Mouse (Mus musculus): Measurements from ENCODE around the gene Foxn2. TPM values are rescaled to one million over a fixed set of nuclear protein-coding genes. Genes with fewer than 3 reads are reported as not detected.
A peak's percentile ranks its signal among the peaks of the same experiment; 100 is the strongest.

The Foxn2 gene
- polyA plus RNA-seq, 1 experiment from 2014 or later, result 8.2 TPM

- peak; percentile 92 for ATAC-seq
- Histone ChIP-seq H3K9me3 (ENCODE audit: control insufficient read depth, low read length) (no peaks in the 10 kb centered on the region), H3K9ac (ENCODE audit: low read depth, low read length) (peak overlapping the region; percentile 55), H3K4me3 (ENCODE audit: low read length) (0 out of 2 replicates have a peak overlapping the region, but pooled peaks have one; percentile 4), H3K36me3 (ENCODE audit: control insufficient read depth, insufficient read depth, low read length) (no peaks in the 10 kb centered on the region), H3K4me1 (ENCODE audit: control insufficient read depth, insufficient read depth, low read depth, low read length) (peaks cover 15% of the 10 kb centered on the region), H3K27ac (ENCODE audit: low read depth, low read length) (peak overlapping the region; percentile 74), H3K4me2 (ENCODE audit: low read length) (peak overlapping the region; percentile 48), H3K27me3 (replicated peaks; ENCODE audit: control insufficient read depth, insufficient read depth, low read length) (no peaks in the 10 kb centered on the region)
- 12% methylated on average over 14 of the region's 14 CpGs for WGBS
These were observed 53.7 kb downstream of the Foxn2 start for GRCm38 (mm10) chr17:88494121-88494771.

- Histone ChIP-seq H3K4me2 (ENCODE audit: low read length) (peak overlapping the region; percentile 48), H3K36me3 (ENCODE audit: control insufficient read depth, insufficient read depth, low read length) (no peaks in the 10 kb centered on the region), H3K27me3 (replicated peaks; ENCODE audit: control insufficient read depth, insufficient read depth, low read length) (no peaks in the 10 kb centered on the region), H3K27ac (ENCODE audit: low read depth, low read length) (peak overlapping the region; percentile 74), H3K4me3 (ENCODE audit: low read length) (0 out of 2 replicates have a peak overlapping the region, but pooled peaks have one; percentile 4), H3K9me3 (ENCODE audit: control insufficient read depth, low read length) (no peaks in the 10 kb centered on the region), H3K4me1 (ENCODE audit: control insufficient read depth, insufficient read depth, low read depth, low read length) (peaks cover 15% of the 10 kb centered on the region), H3K9ac (ENCODE audit: low read depth, low read length) (peak overlapping the region; percentile 55)
- 21% methylated on average over 10 of the region's 10 CpGs for WGBS
- no peak for ATAC-seq
These were observed 54.2 kb downstream of the Foxn2 start for GRCm38 (mm10) chr17:88494772-88495132.

DNA sequence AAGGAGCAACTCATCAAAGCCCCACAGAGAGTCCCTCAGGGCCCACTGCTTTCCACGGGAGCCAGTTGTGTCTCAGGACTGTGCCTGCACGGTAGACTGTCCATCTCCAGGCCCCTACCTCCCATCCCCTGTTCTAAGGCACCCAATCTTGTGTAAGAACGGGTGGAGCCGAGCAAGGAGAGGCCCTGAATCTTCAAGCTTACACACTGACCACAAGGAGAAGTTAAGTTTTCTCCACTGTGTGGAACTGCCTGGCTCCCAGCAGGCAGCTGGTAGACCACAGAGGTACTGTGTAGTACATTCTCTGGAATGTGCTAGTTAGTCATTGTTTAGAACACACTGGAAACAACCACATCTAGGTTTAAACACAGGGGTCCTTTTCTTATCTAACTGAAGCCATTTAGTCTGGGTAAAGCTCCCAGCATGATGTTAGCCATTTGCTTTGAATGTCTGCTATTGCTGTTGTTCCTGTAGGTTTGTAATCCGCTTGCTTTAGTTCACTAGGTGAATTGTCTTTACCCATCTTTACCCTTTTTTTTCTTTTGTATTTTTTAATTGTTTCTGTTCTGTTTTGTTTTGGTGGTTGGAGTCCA, 57.7 kb downstream of the Foxn2 start:
- no peak for ATAC-seq
- H3K27me3 ChIP-seq (replicated peaks; ENCODE audit: control insufficient read depth, insufficient read depth, low read length), result no peaks in the 10 kb centered on the region
- no peak overlapping the region for H3K4me3 ChIP-seq (ENCODE audit: low read length)
- H3K27ac ChIP-seq (ENCODE audit: low read depth, low read length), result no peak overlapping the region
- H3K36me3 ChIP-seq (ENCODE audit: control insufficient read depth, insufficient read depth, low read length), result no peaks in the 10 kb centered on the region
- H3K4me2 ChIP-seq (ENCODE audit: low read length), result no peak overlapping the region
- no peaks in the 10 kb centered on the region for H3K9me3 ChIP-seq (ENCODE audit: control insufficient read depth, low read length)
- no peak overlapping the region for H3K9ac ChIP-seq (ENCODE audit: low read depth, low read length)
- 91% methylated on average over 5 of the region's 5 CpGs for WGBS
- H3K4me1 ChIP-seq (ENCODE audit: control insufficient read depth, insufficient read depth, low read depth, low read length), result peaks cover 15% of the 10 kb centered on the region

DNA sequence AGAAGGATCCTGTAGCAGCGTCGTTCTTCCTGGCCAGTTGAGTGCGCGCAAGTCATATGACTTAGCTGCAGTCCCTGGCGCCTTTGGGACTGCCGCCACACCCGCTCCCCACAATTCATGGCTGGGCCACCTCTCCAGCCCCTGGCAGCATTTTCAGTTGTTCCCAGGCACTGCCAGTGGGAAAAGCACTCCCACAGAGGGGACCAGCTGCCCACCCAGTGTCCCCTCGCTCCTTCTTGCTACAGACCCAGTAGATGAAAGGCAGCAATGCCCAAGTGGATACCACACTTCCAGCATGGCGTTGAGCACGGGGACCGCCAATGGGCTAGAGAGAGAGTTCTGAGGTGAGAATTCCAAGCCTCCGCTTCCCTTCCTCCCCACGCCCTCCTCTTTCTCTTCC, 63.5 kb downstream of the Foxn2 start:
- Histone ChIP-seq H3K4me2 (ENCODE audit: low read length) (no peak overlapping the region), H3K36me3 (ENCODE audit: control insufficient read depth, insufficient read depth, low read length) (no peaks in the 10 kb centered on the region), H3K27me3 (replicated peaks; ENCODE audit: control insufficient read depth, insufficient read depth, low read length) (no peaks in the 10 kb centered on the region), H3K27ac (ENCODE audit: low read depth, low read length) (no peak overlapping the region), H3K4me3 (ENCODE audit: low read length) (no peak overlapping the region), H3K4me1 (ENCODE audit: control insufficient read depth, insufficient read depth, low read depth, low read length) (peaks cover 6% of the 10 kb centered on the region), H3K9ac (ENCODE audit: low read depth, low read length) (no peak overlapping the region), H3K9me3 (ENCODE audit: control insufficient read depth, low read length) (no peaks in the 10 kb centered on the region)
- 95% methylated on average over 13 of the region's 13 CpGs for WGBS
- no peak for ATAC-seq

DNA sequence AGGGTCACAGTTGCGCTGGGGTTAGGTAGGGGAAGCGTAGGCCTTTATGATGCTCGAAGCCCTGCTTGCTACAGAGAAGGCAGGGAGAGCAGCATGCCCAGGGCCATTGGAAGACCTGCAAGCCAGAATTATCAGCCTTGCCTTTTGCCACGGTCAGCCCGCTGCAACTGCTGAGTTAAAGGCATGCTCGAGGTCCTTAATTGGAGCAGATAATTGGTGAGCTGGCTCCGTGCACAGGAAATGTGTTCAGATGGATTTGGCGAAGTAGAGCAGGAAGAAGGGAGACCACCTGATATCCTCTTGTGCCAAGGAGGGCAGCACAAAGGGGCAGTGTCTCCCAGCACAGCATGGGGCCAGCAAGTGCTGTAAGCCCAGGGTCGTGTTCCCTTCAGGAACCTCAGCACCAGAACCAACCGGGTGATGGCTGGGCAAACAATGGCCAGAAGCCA, 64.8 kb downstream of the Foxn2 start:
- Histone ChIP-seq H3K27me3 (replicated peaks; ENCODE audit: control insufficient read depth, insufficient read depth, low read length) (no peaks in the 10 kb centered on the region), H3K27ac (ENCODE audit: low read depth, low read length) (peak overlapping the region; percentile 46)

DNA sequence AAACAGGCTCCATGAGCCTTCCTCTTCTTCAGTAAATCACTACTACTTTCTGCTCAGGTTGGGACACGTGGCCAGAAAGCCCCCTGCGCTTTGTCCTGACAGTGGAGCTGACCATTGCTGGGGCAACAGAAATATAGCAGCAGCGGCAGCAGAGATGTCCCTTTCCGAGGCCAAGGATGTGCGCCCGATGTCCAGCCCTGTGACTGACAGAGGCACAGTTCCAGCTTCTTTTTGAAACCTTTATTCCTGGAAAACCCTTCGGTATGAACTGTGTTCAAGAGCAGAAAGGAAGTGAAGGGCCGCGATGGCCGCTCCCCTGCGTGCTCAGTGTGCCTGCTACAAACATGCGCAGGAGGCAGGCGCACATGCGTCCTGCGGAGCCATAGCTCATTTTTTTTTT, 65.4 kb downstream of the Foxn2 start:
- 90% methylated on average over 15 of the region's 15 CpGs for WGBS
- Histone ChIP-seq H3K9me3 (ENCODE audit: control insufficient read depth, low read length) (no peaks in the 10 kb centered on the region), H3K4me2 (ENCODE audit: low read length) (no peak overlapping the region), H3K27ac (ENCODE audit: low read depth, low read length) (peak overlapping the region; percentile 46; the same call in 1 of the 2 replicates), H3K4me3 (ENCODE audit: low read length) (no peak overlapping the region), H3K36me3 (ENCODE audit: control insufficient read depth, insufficient read depth, low read length) (no peaks in the 10 kb centered on the region), H3K4me1 (ENCODE audit: control insufficient read depth, insufficient read depth, low read depth, low read length) (peaks cover 6% of the 10 kb centered on the region), H3K9ac (ENCODE audit: low read depth, low read length) (no peak overlapping the region), H3K27me3 (replicated peaks; ENCODE audit: control insufficient read depth, insufficient read depth, low read length) (no peaks in the 10 kb centered on the region)
- no peak for ATAC-seq

More for the DNA sequence above, 64.8 kb downstream of the Foxn2 start:
- no peaks in the 10 kb centered on the region for H3K9me3 ChIP-seq (ENCODE audit: control insufficient read depth, low read length)
- no peak overlapping the region for H3K4me3 ChIP-seq (ENCODE audit: low read length)
- H3K9ac ChIP-seq (ENCODE audit: low read depth, low read length), result no peak overlapping the region
- H3K4me2 ChIP-seq (ENCODE audit: low read length), result no peak overlapping the region
- WGBS, result 31% methylated on average over 10 of the region's 10 CpGs
- H3K36me3 ChIP-seq (ENCODE audit: control insufficient read depth, insufficient read depth, low read length), result no peaks in the 10 kb centered on the region
- peaks cover 6% of the 10 kb centered on the region for H3K4me1 ChIP-seq (ENCODE audit: control insufficient read depth, insufficient read depth, low read depth, low read length)
- peak; percentile 89 for ATAC-seq

DNA sequence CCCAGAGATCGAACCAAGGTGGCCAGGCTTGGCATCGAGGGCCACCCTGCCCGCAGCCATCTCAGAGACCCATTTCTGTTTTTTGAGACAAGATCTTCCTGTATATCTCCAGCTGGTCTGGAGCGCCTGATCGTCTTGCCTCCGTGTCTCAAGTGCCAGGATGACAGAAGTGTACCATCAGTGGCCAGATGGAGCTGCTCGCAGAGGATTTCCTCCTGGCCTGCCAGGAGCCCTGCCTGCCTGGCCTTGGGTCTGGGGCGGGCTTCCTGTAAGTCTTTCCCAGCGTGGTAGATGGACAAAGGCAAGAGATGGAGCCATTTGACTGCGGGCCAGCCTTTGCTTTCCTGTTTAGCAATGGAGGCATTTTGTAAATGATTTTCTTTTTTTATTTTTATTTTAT, 66.9 kb downstream of the Foxn2 start:
- Histone ChIP-seq H3K9me3 (ENCODE audit: control insufficient read depth, low read length) (no peaks in the 10 kb centered on the region), H3K9ac (ENCODE audit: low read depth, low read length) (no peak overlapping the region), H3K4me3 (ENCODE audit: low read length) (no peak overlapping the region), H3K36me3 (ENCODE audit: control insufficient read depth, insufficient read depth, low read length) (no peaks in the 10 kb centered on the region), H3K27ac (ENCODE audit: low read depth, low read length) (no peak overlapping the region), H3K4me2 (ENCODE audit: low read length) (no peak overlapping the region), H3K4me1 (ENCODE audit: control insufficient read depth, insufficient read depth, low read depth, low read length) (peaks cover 6% of the 10 kb centered on the region), H3K27me3 (replicated peaks; ENCODE audit: control insufficient read depth, insufficient read depth, low read length) (no peaks in the 10 kb centered on the region)
- no peak for ATAC-seq
- WGBS, result 76% methylated on average over 10 of the region's 10 CpGs

DNA sequence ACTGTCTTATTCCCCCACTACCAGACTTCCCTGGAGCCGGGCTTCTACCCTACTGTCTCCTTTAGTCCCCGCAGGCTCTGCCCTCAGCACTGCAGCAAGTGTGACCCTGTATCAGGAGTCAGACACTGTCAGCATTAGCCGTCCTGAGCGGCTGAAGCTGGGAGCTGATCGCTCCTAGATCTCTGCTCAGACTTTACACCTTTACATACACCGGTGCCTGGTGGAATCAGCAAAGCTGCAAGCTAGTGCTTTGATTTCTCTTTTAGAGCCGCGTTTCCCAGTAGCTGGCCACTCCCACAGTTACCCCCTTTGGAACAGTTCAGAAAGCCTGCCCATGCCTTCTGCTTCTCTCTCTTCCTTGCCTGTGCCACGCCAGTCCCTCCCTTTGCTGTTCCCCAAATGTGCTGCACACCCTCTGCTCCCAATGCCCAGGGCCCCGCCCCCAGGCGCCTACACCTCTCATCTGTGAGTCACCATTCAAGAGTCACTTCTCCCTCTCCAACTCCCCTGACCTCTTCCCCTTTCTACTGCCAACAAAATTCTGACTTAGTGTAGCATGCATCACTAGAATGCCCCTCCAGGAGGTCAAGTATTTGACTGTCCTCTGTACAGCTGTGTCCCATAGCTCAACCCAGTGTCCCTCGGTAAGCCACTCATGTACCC, 68.5 kb downstream of the Foxn2 start:
- Histone ChIP-seq H3K27ac (ENCODE audit: low read depth, low read length) (no peak overlapping the region), H3K36me3 (ENCODE audit: control insufficient read depth, insufficient read depth, low read length) (no peaks in the 10 kb centered on the region), H3K9me3 (ENCODE audit: control insufficient read depth, low read length) (no peaks in the 10 kb centered on the region), H3K4me1 (ENCODE audit: control insufficient read depth, insufficient read depth, low read depth, low read length) (peaks cover 6% of the 10 kb centered on the region), H3K4me3 (ENCODE audit: low read length) (no peak overlapping the region), H3K27me3 (replicated peaks; ENCODE audit: control insufficient read depth, insufficient read depth, low read length) (no peaks in the 10 kb centered on the region), H3K4me2 (ENCODE audit: low read length) (peak overlapping the region; percentile 13; the same call in 1 of the 2 replicates), H3K9ac (ENCODE audit: low read depth, low read length) (no peak overlapping the region)
- 34% methylated on average over 12 of the region's 12 CpGs for WGBS
- no peak; the same call in 1 of the 2 replicates for ATAC-seq

DNA sequence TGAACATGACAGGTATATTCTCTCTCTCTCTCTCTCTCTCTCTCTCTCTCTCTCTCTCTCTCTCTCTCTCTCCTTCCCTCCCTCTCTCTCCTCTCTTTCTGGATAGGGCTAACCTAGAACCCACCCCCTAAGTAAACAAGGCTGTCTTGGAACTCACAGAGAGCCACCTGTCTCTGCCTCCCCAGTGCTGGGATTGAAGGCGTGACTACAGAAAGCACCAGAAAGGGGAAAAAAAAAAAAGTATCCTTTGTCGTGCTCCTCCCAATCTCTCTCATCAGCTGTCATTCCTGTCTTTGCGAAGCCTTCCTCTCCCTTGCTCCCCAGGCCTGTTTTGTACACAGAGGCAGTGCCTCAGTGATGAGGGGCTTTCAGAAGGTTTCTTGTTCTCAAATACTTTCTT, 69.5 kb downstream of the Foxn2 start:
- no peak overlapping the region for H3K9ac ChIP-seq (ENCODE audit: low read depth, low read length)
- no peaks in the 10 kb centered on the region for H3K36me3 ChIP-seq (ENCODE audit: control insufficient read depth, insufficient read depth, low read length)
- H3K27ac ChIP-seq (ENCODE audit: low read depth, low read length), result no peak overlapping the region
- no peak for ATAC-seq
- no peak overlapping the region for H3K4me3 ChIP-seq (ENCODE audit: low read length)
- H3K27me3 ChIP-seq (replicated peaks; ENCODE audit: control insufficient read depth, insufficient read depth, low read length), result no peaks in the 10 kb centered on the region
- 70% methylated on average over 3 of the region's 3 CpGs for WGBS
- no peaks in the 10 kb centered on the region for H3K9me3 ChIP-seq (ENCODE audit: control insufficient read depth, low read length)
- peaks cover 5% of the 10 kb centered on the region for H3K4me1 ChIP-seq (ENCODE audit: control insufficient read depth, insufficient read depth, low read depth, low read length)
- H3K4me2 ChIP-seq (ENCODE audit: low read length), result no peak overlapping the region
